Comparison of ENCODE assay signal across 10 mouse cellular contexts in the genomic region with DNA sequence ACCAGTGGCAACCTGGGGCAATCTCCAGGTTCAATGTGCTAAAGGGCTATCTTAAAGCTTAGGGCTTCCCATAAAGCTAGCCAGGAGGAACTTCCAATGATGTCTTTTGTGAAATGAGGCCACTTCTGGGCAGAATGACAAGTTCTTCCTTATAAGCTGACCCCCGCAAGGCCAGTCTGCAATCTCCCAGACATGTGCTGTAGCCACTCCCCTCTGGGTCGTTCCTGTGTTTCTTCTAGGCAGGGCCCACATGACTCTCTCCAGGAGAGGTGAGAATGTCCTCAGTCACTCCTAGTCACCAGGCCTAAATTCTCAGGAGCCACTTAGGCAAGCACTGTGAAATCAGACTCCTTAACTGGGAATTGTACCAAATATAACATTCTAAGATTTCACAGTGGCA. TPM values are rescaled to one million over a fixed set of nuclear protein-coding genes. Genes with fewer than 3 reads are reported as not detected.
DNase-seq lines count a peak whose midpoint lies in the region; ATAC-seq and TF ChIP-seq lines count a peak whose summit lies in the region.
"Had no signal": no experiment of that assay in that cellular context is flagged by ENCODE, and none has a peak within 500 bp of the region (broad histone marks: within the 10 kb centered on the region; RNA-seq: fewer than 3 reads in every experiment).

No protein-coding gene starts in this region.

- intact Hi-C loops in heart, adult 2 months (cut with DNase I) = loop anchor here (10.0 kb wide), 1 partner anchor 165 kb away; no protein-coding TSS in a partner anchor
- intact Hi-C loops in gastrocnemius, postnatal 14 days (cut with DNase I; ENCODE audit: low total_unique reads) = loop anchor here (5.0 kb wide), 1 partner anchor 53 kb away; no protein-coding TSS in a partner anchor

- no peaks in the 10 kb centered on the region for H3K79me2 ChIP-seq in heart, adult 2 months (replicated peaks; ENCODE audit: control insufficient read depth, insufficient read depth, low read length)

- TF ChIP-seq EP300 in heart, adult 2 months (IDR thresholded peaks at IDR 0.05; ENCODE audit: insufficient read depth, low read depth, low read length) = no peak

- ATAC-seq in heart, embryonic 13.5 days (ENCODE audit: extremely low read depth, insufficient number of reproducible peaks, low FRiP score, low TSS enrichment) = no peak
- no peak for ATAC-seq in stomach, embryonic 16.5 days (ENCODE audit: insufficient read depth, low FRiP score)

- peaks cover 60% of the 10 kb centered on the region for H3K36me3 ChIP-seq in heart, embryonic 13.5 days
- peaks cover 9% of the 10 kb centered on the region for H3K36me3 ChIP-seq in heart, adult 2 months (ENCODE audit: control insufficient read depth, insufficient read depth, low read length)
- peaks cover 20% of the 10 kb centered on the region for H3K36me3 ChIP-seq in stomach, embryonic 16.5 days (ENCODE audit: control insufficient read depth, insufficient read depth, low read length)

- DNase-seq in heart, adult 2 months = no peak
- peak; percentile 32 for DNase-seq in ovary, postnatal 36 days (ENCODE audit: low spot score)
- DNase-seq in ovary, postnatal 10 days (ENCODE audit: low spot score) = no peak
- DNase-seq in heart, postnatal 4 days = peak; percentile 32
- no peak for DNase-seq in gastrocnemius, postnatal 14 days
- DNase-seq in liver = no peak
- DNase-seq: cerebellum, postnatal 14 days; thymus, adult 2 months had no signal

- no peaks in the 10 kb centered on the region for H3K27me3 ChIP-seq in heart, embryonic 13.5 days (replicated peaks)
- no peaks in the 10 kb centered on the region for H3K27me3 ChIP-seq in heart, adult 2 months (ENCODE audit: control insufficient read depth, insufficient read depth, low read length)
- H3K27me3 ChIP-seq in stomach, embryonic 16.5 days (ENCODE audit: control insufficient read depth, insufficient read depth, low read length) = no peaks in the 10 kb centered on the region

- H3K9me3 ChIP-seq in heart, embryonic 13.5 days = no peaks in the 10 kb centered on the region
- no peaks in the 10 kb centered on the region for H3K9me3 ChIP-seq in stomach, embryonic 16.5 days (replicated peaks; ENCODE audit: control insufficient read depth, low read length)

- no peak overlapping the region for H3K4me2 ChIP-seq in heart, embryonic 13.5 days
- H3K4me2 ChIP-seq in stomach, embryonic 16.5 days (ENCODE audit: low read depth, low read length) = no peak overlapping the region

- peaks cover 32% of the 10 kb centered on the region for H3K4me1 ChIP-seq in heart, embryonic 13.5 days
- H3K4me1 ChIP-seq in heart, adult 2 months (ENCODE audit: control insufficient read depth, insufficient read depth, low read length) = peaks cover 7% of the 10 kb centered on the region
- peaks cover 24% of the 10 kb centered on the region for H3K4me1 ChIP-seq in stomach, embryonic 16.5 days (ENCODE audit: control insufficient read depth, insufficient read depth, low read length)

- peak overlapping the region; percentile 38 for H3K27ac ChIP-seq in heart, embryonic 13.5 days (replicated peaks)
- no peak overlapping the region; the same call in 1 of the 2 replicates for H3K27ac ChIP-seq in heart, adult 2 months
- H3K27ac ChIP-seq in stomach, embryonic 16.5 days (ENCODE audit: low read length) = 0 out of 2 replicates have a peak overlapping the region, but pooled peaks have one; percentile 5

- no peak overlapping the region for H3K4me3 ChIP-seq in heart, embryonic 13.5 days
- no peak overlapping the region for H3K4me3 ChIP-seq in heart, adult 2 months
- no peak overlapping the region for H3K4me3 ChIP-seq in stomach, embryonic 16.5 days (replicated peaks; ENCODE audit: low read length)

- no peak for TF ChIP-seq POLR2A in heart, adult 2 months (IDR thresholded peaks at IDR 0.05; ENCODE audit: insufficient read depth, low read depth, low read length)

- WGBS in heart, embryonic 13.5 days = 19% methylated on average over 2 of the region's 2 CpGs
- WGBS in heart, adult 2 months = 17% methylated on average over 2 of the region's 2 CpGs
- 25% methylated on average over 2 of the region's 2 CpGs for WGBS in stomach, embryonic 16.5 days

- TF ChIP-seq CTCF in heart, adult 2 months (IDR thresholded peaks at IDR 0.05) = no peak

- no peak overlapping the region for H3K9ac ChIP-seq in heart, embryonic 13.5 days
- no peak overlapping the region for H3K9ac ChIP-seq in heart, adult 2 months (ENCODE audit: low read depth, low read length)
- no peak overlapping the region for H3K9ac ChIP-seq in stomach, embryonic 16.5 days (ENCODE audit: low read length)

RNA-seq across cellular contexts. Expression of gene Il34, which starts 4.1 kb away (rescaled TPM):
- 0.17 and 0.27 TPM in 2 replicates for polyA plus RNA-seq in heart, embryonic 13.5 days (2015; fragmentation: Nextera tagmentation; extraction: Ambion mirVana)
- 1 to 10 TPM; 3.3 to 5.3 TPM for total RNA-seq in heart, adult 2 months (2021)
- 7.2 and 15.3 TPM in 2 replicates for polyA plus RNA-seq in heart, adult 2 months (2012; rRNA removed)
- 1 to 10 TPM; 1.2 to 2.3 TPM for total RNA-seq in heart, postnatal 4 days (2021)
- polyA plus RNA-seq in stomach, embryonic 16.5 days (2015; fragmentation: Nextera tagmentation; extraction: Ambion mirVana) = 2.9 and 5.0 TPM in 2 replicates
- 10 to 100 TPM; 15.6 to 20.0 TPM for total RNA-seq in gastrocnemius, postnatal 14 days (2021)

RNA-seq across cellular contexts. Expression of gene Cog4, which starts 36.6 kb away (rescaled TPM):
- 55.8 and 63.9 TPM in 2 replicates for polyA plus RNA-seq in heart, embryonic 13.5 days (2015; fragmentation: Nextera tagmentation; extraction: Ambion mirVana)
- 10 to 100 TPM; 66.2 to 74.1 TPM for total RNA-seq in heart, adult 2 months (2021)
- 34.8 and 51.5 TPM in 2 replicates for polyA plus RNA-seq in heart, adult 2 months (2012; rRNA removed)
- 10 to 100 TPM; 49.8 to 50.5 TPM for total RNA-seq in heart, postnatal 4 days (2021)
- 70.3 and 71.5 TPM in 2 replicates for polyA plus RNA-seq in stomach, embryonic 16.5 days (2015; fragmentation: Nextera tagmentation; extraction: Ambion mirVana)
- 10 to 100 TPM; 38.9 to 44.1 TPM for total RNA-seq in gastrocnemius, postnatal 14 days (2021)

RNA-seq across cellular contexts. Expression of gene Sf3b3, which starts 36.8 kb away (rescaled TPM):
- polyA plus RNA-seq in heart, embryonic 13.5 days (2015; fragmentation: Nextera tagmentation; extraction: Ambion mirVana) = 76.9 and 81.2 TPM in 2 replicates
- total RNA-seq in heart, adult 2 months (2021) = 10 to 100 TPM; 38.3 to 39.7 TPM
- polyA plus RNA-seq in heart, adult 2 months (2012; rRNA removed) = 19.2 and 34.3 TPM in 2 replicates
- total RNA-seq in heart, postnatal 4 days (2021) = 10 to 100 TPM; 61.4 to 64.9 TPM
- polyA plus RNA-seq in stomach, embryonic 16.5 days (2015; fragmentation: Nextera tagmentation; extraction: Ambion mirVana) = 128 and 131 TPM in 2 replicates
- total RNA-seq in gastrocnemius, postnatal 14 days (2021) = 10 to 100 TPM; 24.2 to 29.3 TPM

Comparison
In these comparisons a context has a peak if more than half of its experiments do, and no peak if none do; other contexts are left out.
1. DNase-seq: peak in ovary, postnatal 36 days (single experiment) and heart, postnatal 4 days (single experiment); none in heart, adult 2 months (0 of 2), ovary, postnatal 10 days (single experiment), gastrocnemius, postnatal 14 days (single experiment) and liver (single experiment).